Mouse (Mus musculus) heart, postnatal 14 days (tissue): ENCODE results near the gene Zfp277. TPM values are rescaled to one million over a fixed set of nuclear protein-coding genes. Genes with fewer than 3 reads are reported as not detected.

ENCODE experiments used
- DNase-seq, 2 experiments: peaks; one replicate each; pipeline ENCODE4 v3.0.0; 2021 to 2022
- intact Hi-C: fragments of 180-260 bp; cut with DNase I; formaldehyde crosslinking; loops from one replicate; pipeline ENCODE4 v1.15.1; 2025
- long read RNA-seq, 2 experiments: library from polyadenylated mRNA; stranded (forward); transcript quantifications; one replicate each; pipeline ENCODE4 v2.0.0; 2021
- total RNA-seq, 2 experiments: library from RNA; stranded (reverse); gene quantifications; 2 replicates each; pipeline ENCODE4 v1.2.3; 2021

The Zfp277 gene
- total RNA-seq: 10 to 100 TPM; 11.7 to 12.6 TPM
- long read RNA-seq, experiment 1, transcript Zfp277-201 (12 exons, 2,188 nt): major isoform, 20 of 28 reads
- long read RNA-seq, experiment 1, partial matches to known transcripts: 6 of 28 reads
- long read RNA-seq, experiment 1, other reads (novel, unspliced or antisense): 2 of 28 reads
- long read RNA-seq, experiment 2, transcript Zfp277-201 (12 exons, 2,188 nt): major isoform, 11 of 21 reads
- long read RNA-seq, experiment 2, partial matches to known transcripts: 0 of 21 reads
- long read RNA-seq, experiment 2, other reads (novel, unspliced or antisense): 9 of 21 reads

- intact Hi-C loops: loop anchor here (5.0 kb wide), 4 partner anchors 56 to 226 kb away; no protein-coding TSS in a partner anchor
- peak; percentile 98 to 99 for DNase-seq
Measured at GRCm38 (mm10) chr12:40445648-40446449, at the start of gene Zfp277, which contains the start of gene Dock4. Zfp277 (minus strand) TSS chr12:40445902. Dock4 (plus strand) TSS chr12:40445952.

GRCm38 (mm10) chr12:40486047-40486837, 40.5 kb upstream of the Zfp277 start:
- DNase-seq: no peak
- intact Hi-C loops: no loop called here

GRCm38 (mm10) chr12:40485210-40485609, 39.5 kb upstream of the Zfp277 start:
- intact Hi-C loops: no loop called here
- DNase-seq: no peak

- intact Hi-C loops: no loop called here
- no peak for DNase-seq
Measured at GRCm38 (mm10) chr12:40484224-40484623, 38.5 kb upstream of the Zfp277 start.

- intact Hi-C loops: no loop called here
Measured at GRCm38 (mm10) chr12:40477621-40478452, 32.1 kb upstream of the Zfp277 start.

GRCm38 (mm10) chr12:40473709-40474108, 28.0 kb upstream of the Zfp277 start:
- DNase-seq: no peak
- intact Hi-C loops: loop anchor here (5.0 kb wide), 1 partner anchor 39 kb away; no protein-coding TSS in a partner anchor

More at GRCm38 (mm10) chr12:40477621-40478452, 32.1 kb upstream of the Zfp277 start:
- DNase-seq: peak; percentile 59 to 67

- intact Hi-C loops: loop anchor here (5.0 kb wide), 1 partner anchor 40 kb away; no protein-coding TSS in a partner anchor
- DNase-seq: no peak
Measured at GRCm38 (mm10) chr12:40471649-40472399, 26.1 kb upstream of the Zfp277 start.

GRCm38 (mm10) chr12:40469009-40469408, 23.3 kb upstream of the Zfp277 start:
- DNase-seq: no peak
- intact Hi-C loops: no loop called here

GRCm38 (mm10) chr12:40468235-40468634, 22.5 kb upstream of the Zfp277 start:
- no peak for DNase-seq
- intact Hi-C loops: no loop called here

GRCm38 (mm10) chr12:40464282-40464681, 18.6 kb upstream of the Zfp277 start:
- DNase-seq: no peak
- intact Hi-C loops: no loop called here

- intact Hi-C loops: no loop called here
- DNase-seq: no peak
Measured at GRCm38 (mm10) chr12:40463828-40464227, 18.1 kb upstream of the Zfp277 start.

GRCm38 (mm10) chr12:40462693-40463235, 17.1 kb upstream of the Zfp277 start:
- DNase-seq: no peak
- intact Hi-C loops: no loop called here

GRCm38 (mm10) chr12:40459673-40460265, 14.1 kb upstream of the Zfp277 start:
- intact Hi-C loops: no loop called here
- no peak for DNase-seq

GRCm38 (mm10) chr12:40458977-40459376, 13.3 kb upstream of the Zfp277 start:
- intact Hi-C loops: no loop called here
- DNase-seq: peak in 1 of 2 experiments; percentile 29

- no peak for DNase-seq
- intact Hi-C loops: no loop called here
Measured at GRCm38 (mm10) chr12:40456517-40456916, 10.8 kb upstream of the Zfp277 start.

GRCm38 (mm10) chr12:40449119-40449795, 3.6 kb upstream of the Zfp277 start:
- intact Hi-C loops: loop anchor here (5.0 kb wide), 4 partner anchors 53 to 223 kb away; no protein-coding TSS in a partner anchor
- no peak for DNase-seq

GRCm38 (mm10) chr12:40447561-40448355, 2.1 kb upstream of the Zfp277 start:
- intact Hi-C loops: loop anchor here (5.0 kb wide), 4 partner anchors 55 to 225 kb away; no protein-coding TSS in a partner anchor
- no peak for DNase-seq
